Mouse (Mus musculus) erythroblast, embryonic 14.5 days (primary cell): ENCODE measurements around the gene Arhgap22.

ENCODE experiments used
- GATA1 ChIP-seq: IDR thresholded peaks from 2 replicates; pipeline ENCODE4 v1.6.1; 2012; ENCODE audit warnings: low read length, inconsistent platforms, mixed read lengths
- TAL1 ChIP-seq: IDR thresholded peaks from 3 replicates; pipeline ENCODE4 v1.6.1; 2012; ENCODE audit warnings: low read length, inconsistent platforms, mixed read lengths

GRCm38 (mm10) chr14:33338684-33339083, 124.9 kb downstream of the Arhgap22 start:
- TF ChIP-seq TAL1 (no peak), GATA1 (no peak)
